Mouse (Mus musculus): ENCODE results near the gene Tex26.

The Tex26 gene

GRCm38 (mm10) chr5:149490275-149490674 is 50.8 kb downstream of the Tex26 start:
- DNase-seq = no peak

- no peak for DNase-seq
Observed at GRCm38 (mm10) chr5:149495655-149496054, 56.2 kb downstream of the Tex26 start.

- DNase-seq = no peak
Observed at GRCm38 (mm10) chr5:149496401-149497066, 57.1 kb downstream of the Tex26 start.

- DNase-seq = no peak
Observed at GRCm38 (mm10) chr5:149499936-149500335, 60.5 kb downstream of the Tex26 start.

DNA sequence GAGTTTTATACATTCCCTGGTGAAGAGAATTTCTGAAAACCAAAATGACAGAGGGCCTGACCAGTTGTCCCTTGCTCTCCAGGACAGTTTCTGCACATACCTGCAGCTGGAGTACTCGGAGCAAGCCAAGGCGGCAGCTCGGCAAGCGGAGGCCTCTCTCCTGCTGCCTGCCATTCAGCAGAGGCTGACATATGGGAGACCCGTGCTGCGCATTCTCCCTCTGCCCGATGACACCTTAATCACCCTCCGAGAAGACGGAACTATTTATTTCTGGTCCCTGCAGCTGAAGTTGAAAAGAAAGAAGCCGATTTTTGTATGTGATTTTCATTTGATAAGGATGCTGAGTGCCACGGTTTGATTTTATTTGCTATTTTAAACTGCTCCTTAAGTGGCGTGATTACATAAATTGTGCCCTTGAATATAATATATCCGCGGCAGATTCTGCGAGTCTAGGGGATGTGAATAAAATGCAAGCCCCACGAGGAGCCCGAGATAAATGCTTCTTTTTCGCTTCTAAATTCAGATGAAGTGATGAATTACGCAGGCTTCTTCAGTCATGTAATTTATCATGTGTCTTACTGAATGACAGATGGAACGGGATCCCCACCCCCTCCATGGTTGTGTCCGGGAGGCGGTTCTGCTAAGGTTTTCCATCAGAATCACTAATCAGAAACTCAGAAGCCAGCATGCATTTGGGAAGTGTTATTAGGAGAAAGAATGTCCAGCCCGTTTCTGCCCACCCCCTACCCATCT is 64.1 kb downstream of the Tex26 start:
- no peak for DNase-seq

DNA sequence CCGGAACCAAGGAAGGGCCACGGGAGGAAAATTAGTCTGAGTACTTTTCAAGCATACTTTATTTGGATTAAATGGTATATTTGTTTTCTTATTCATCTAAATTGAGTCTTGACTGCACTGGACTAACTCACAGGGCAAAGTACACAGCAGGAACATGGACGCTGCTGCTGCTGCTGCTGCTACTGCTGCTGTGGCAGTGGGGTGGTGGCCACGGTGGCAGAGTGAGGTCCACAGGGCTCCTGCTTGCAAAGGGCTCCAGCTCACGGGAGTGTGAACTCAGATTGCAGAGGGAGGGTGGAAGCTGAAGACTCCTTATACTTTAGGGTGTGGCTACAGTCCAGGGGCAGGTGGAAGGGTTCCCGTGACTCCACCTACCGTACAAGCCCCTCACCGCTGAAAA is 65.5 kb downstream of the Tex26 start:
- no peak for DNase-seq

DNA sequence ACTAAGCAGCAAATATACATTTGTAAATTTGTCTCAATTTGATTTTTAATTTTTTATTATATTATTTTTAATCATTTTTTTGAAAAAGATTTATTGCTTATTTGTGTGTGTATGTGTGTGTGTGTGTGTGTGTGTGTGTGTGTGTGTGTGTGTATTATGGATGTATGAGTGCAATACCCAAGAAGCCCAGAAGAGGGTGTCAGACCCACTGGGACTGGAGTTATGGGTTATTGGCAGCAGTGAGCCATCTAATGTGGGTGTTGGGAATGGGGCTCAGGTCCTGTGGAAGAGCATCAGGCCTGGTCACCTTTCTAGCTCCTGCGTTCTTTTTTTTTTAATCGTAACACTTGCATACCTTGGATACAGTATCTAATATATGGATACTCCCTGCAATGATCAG is 66.6 kb downstream of the Tex26 start:
- DNase-seq = no peak

GRCm38 (mm10) chr5:149508094-149509029 is 68.9 kb downstream of the Tex26 start:
- no peak for DNase-seq

- DNase-seq = no peak
Observed at GRCm38 (mm10) chr5:149510323-149510722, 70.9 kb downstream of the Tex26 start.

- no peak for DNase-seq
Observed at GRCm38 (mm10) chr5:149512695-149513094, 73.2 kb downstream of the Tex26 start.

GRCm38 (mm10) chr5:149513438-149514086 is 74.1 kb downstream of the Tex26 start:
- DNase-seq = no peak

- peak; percentile 79 for DNase-seq
Observed at GRCm38 (mm10) chr5:149514087-149514671, 74.7 kb downstream of the Tex26 start.

GRCm38 (mm10) chr5:149514890-149515289 is 75.4 kb downstream of the Tex26 start:
- DNase-seq = no peak

DNA sequence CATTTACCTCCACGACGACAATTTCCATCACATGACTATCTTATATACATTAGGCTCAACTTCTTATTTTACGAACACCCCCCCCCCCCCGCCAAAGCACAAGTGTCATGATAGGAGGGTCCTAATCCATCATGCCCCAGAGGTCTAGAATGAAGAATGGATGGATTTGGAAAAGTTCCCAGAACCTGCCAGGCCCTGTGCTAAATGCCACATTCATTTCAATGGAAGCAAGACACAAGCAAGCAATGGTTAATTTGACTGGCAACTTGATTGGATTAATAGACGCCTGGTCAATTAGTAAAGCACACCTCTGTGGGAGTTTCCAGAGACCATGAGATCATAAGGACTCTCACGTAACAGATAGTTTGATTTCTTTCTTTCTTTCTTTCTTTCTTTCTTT is 77.7 kb downstream of the Tex26 start:
- no peak for DNase-seq

All from embryo, embryonic 11 days (tissue).